Mouse (Mus musculus): ENCODE measurements around the gene Pdcd6ip.

GRCm38 (mm10) chr9:113738941-113739340 is 30.9 kb upstream of the Pdcd6ip start:
- TF ChIP-seq POLR2A (IDR thresholded peaks at IDR 0.05; ENCODE audit: borderline replicate concordance, extremely low read depth, low read depth, low read length) (no peak), CTCF (IDR thresholded peaks at IDR 0.05; ENCODE audit: insufficient read depth, low read length) (no peak)
